Mouse (Mus musculus) spleen, adult 12 weeks (tissue): ENCODE results near the gene Senp8.
A peak's percentile ranks its signal among the peaks of the same experiment; 100 is the strongest.
"Not testable (repeated sequence)": the region's sequence is repeated elsewhere in the genome, so short reads cannot be mapped to it uniquely, and the experiment has no call there.

Source experiments
- DNase-seq: peaks from one replicate; pipeline ENCODE4 v3.0.0; 2022; ENCODE audit warnings: low spot score

The Senp8 gene

GRCm38 (mm10) chr9:59750267-59751065 is at the start of gene Senp8, which contains the start of gene Myo9a:
Senp8 (minus strand) TSS chr9:59750710.
Myo9a (plus strand) TSS chr9:59750896.
- peak; percentile 100 for DNase-seq

GRCm38 (mm10) chr9:59766966-59767461 is 16.5 kb upstream of the Senp8 start:
- not testable (repeated sequence) for DNase-seq

GRCm38 (mm10) chr9:59760515-59760914 is 10.0 kb upstream of the Senp8 start:
- DNase-seq, result no peak

GRCm38 (mm10) chr9:59757016-59757415 is 6.5 kb upstream of the Senp8 start:
- not testable (repeated sequence) for DNase-seq

GRCm38 (mm10) chr9:59755199-59755598 is 4.7 kb upstream of the Senp8 start:
- no peak for DNase-seq

- DNase-seq, result no peak
These were observed 1.5 kb upstream of the Senp8 start for GRCm38 (mm10) chr9:59751966-59752365.

GRCm38 (mm10) chr9:59751066-59751581 is 614 bp upstream of the Senp8 start:
- peak; percentile 92 for DNase-seq

- DNase-seq, result no peak
These were observed 787 bp downstream of the Senp8 start for GRCm38 (mm10) chr9:59749581-59750265.

- no peak for DNase-seq
These were observed 1.5 kb downstream of the Senp8 start for GRCm38 (mm10) chr9:59748969-59749368.

- DNase-seq, result no peak
These were observed 2.1 kb downstream of the Senp8 start for GRCm38 (mm10) chr9:59748387-59748786.

- DNase-seq, result no peak
These were observed 6.6 kb downstream of the Senp8 start for GRCm38 (mm10) chr9:59743903-59744302.

- no peak for DNase-seq
These were observed 9.9 kb downstream of the Senp8 start for GRCm38 (mm10) chr9:59740593-59740992.

- no peak for DNase-seq
These were observed 15.1 kb downstream of the Senp8 start for GRCm38 (mm10) chr9:59735394-59735793.

GRCm38 (mm10) chr9:59733075-59733474 is 17.4 kb downstream of the Senp8 start:
- DNase-seq, result no peak

GRCm38 (mm10) chr9:59731136-59731535 is 19.4 kb downstream of the Senp8 start:
- no peak for DNase-seq

- DNase-seq, result no peak
These were observed 22.8 kb downstream of the Senp8 start for GRCm38 (mm10) chr9:59727569-59728286.

GRCm38 (mm10) chr9:59725515-59725914 is 25.0 kb downstream of the Senp8 start:
- DNase-seq, result no peak

GRCm38 (mm10) chr9:59723791-59724442 is 26.6 kb downstream of the Senp8 start:
- no peak for DNase-seq

GRCm38 (mm10) chr9:59723096-59723657 is 27.3 kb downstream of the Senp8 start:
- peak; percentile 22 for DNase-seq

- no peak for DNase-seq
These were observed 29.4 kb downstream of the Senp8 start for GRCm38 (mm10) chr9:59721144-59721543.

- no peak for DNase-seq
These were observed 32.3 kb downstream of the Senp8 start for GRCm38 (mm10) chr9:59718237-59718636.
